Mouse (Mus musculus) thymus, adult 2 months (tissue): ENCODE results near the gene Mib2.

Experiments used
- CTCF ChIP-seq: fragments of 200-500 bp; IDR thresholded peaks from 2 replicates; pipeline ENCODE4 v1.5.1; 2012; ENCODE audit warnings: mild to moderate bottlenecking, control low read depth, low read length, moderate library complexity, borderline replicate concordance; ENCODE audit not compliant: control insufficient read depth, poor library complexity, insufficient read depth; ENCODE audit errors: extremely low read depth
- POLR2A ChIP-seq: fragments of 200-500 bp; IDR thresholded peaks from 2 replicates; pipeline ENCODE4 v1.6.1; 2012; ENCODE audit warnings: mild to moderate bottlenecking, low read length, control low read depth, moderate library complexity; ENCODE audit not compliant: control insufficient read depth, poor library complexity, insufficient read depth; ENCODE audit errors: extremely low read depth

DNA sequence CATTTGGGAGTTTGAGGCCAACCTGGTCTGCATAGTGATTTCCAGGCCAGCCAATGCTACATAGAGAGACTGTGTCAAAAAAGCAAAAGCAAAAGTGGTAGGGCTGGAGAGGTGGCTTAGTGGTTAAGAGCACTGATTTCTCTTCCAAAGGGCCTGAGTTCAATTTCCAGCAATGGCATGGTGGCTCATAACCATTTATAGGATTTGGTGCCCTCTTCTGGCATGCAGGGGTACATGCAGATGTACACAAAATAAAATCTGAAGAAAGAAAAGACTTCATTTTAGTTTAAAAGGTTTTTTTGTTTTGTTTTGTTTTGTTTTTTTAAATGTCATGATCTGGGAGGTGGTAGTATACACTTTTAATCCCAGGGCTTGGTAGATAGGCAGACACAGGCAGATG, 31.4 kb upstream of the Mib2 start:
- TF ChIP-seq POLR2A = no peak
- TF ChIP-seq CTCF = no peak
